Mouse (Mus musculus) WW6 (cell line): Measurements from ENCODE around the gene Smox.

ENCODE experiments used
- DNase-seq: peaks from one replicate; pipeline ENCODE4 v3.0.0-alpha.2; 2013; ENCODE audit warnings: low read depth, low spot score

Smox gene

GRCm38 (mm10) chr2:131484182-131484581, 7.1 kb upstream of the Smox start:
- DNase-seq = no peak

- no peak for DNase-seq
These were observed 6.2 kb upstream of the Smox start for GRCm38 (mm10) chr2:131485126-131485525.

GRCm38 (mm10) chr2:131486046-131486445, 5.2 kb upstream of the Smox start:
- no peak for DNase-seq

GRCm38 (mm10) chr2:131487337-131487736, 4.0 kb upstream of the Smox start:
- DNase-seq = no peak

- no peak for DNase-seq
These were observed 3.0 kb upstream of the Smox start for GRCm38 (mm10) chr2:131488261-131488660.

GRCm38 (mm10) chr2:131488870-131489269, 2.4 kb upstream of the Smox start:
- no peak for DNase-seq

GRCm38 (mm10) chr2:131489591-131489990, 1.7 kb upstream of the Smox start:
- DNase-seq = no peak

GRCm38 (mm10) chr2:131491707-131492595, 655 bp downstream of the Smox start:
- peak; percentile 52 for DNase-seq

- no peak for DNase-seq
These were observed 1.4 kb downstream of the Smox start for GRCm38 (mm10) chr2:131492596-131493139.

- DNase-seq = no peak
These were observed 2.1 kb downstream of the Smox start for GRCm38 (mm10) chr2:131493446-131493845.

- DNase-seq = no peak
These were observed 4.0 kb downstream of the Smox start for GRCm38 (mm10) chr2:131495256-131495655.

- DNase-seq = no peak
These were observed 5.0 kb downstream of the Smox start for GRCm38 (mm10) chr2:131496125-131496820.

- no peak for DNase-seq
These were observed 6.0 kb downstream of the Smox start for GRCm38 (mm10) chr2:131497224-131497856.

- DNase-seq = no peak
These were observed 6.9 kb downstream of the Smox start for GRCm38 (mm10) chr2:131498219-131498618.

GRCm38 (mm10) chr2:131499290-131499845, 8.1 kb downstream of the Smox start:
- no peak for DNase-seq

GRCm38 (mm10) chr2:131501886-131502285, 10.6 kb downstream of the Smox start:
- no peak for DNase-seq

- DNase-seq = no peak
These were observed 11.3 kb downstream of the Smox start for GRCm38 (mm10) chr2:131502561-131502960.

GRCm38 (mm10) chr2:131505431-131505830, 14.1 kb downstream of the Smox start:
- DNase-seq = no peak

- no peak for DNase-seq
These were observed 15.1 kb downstream of the Smox start for GRCm38 (mm10) chr2:131506358-131506757.

- DNase-seq = no peak
These were observed 17.2 kb downstream of the Smox start for GRCm38 (mm10) chr2:131508501-131508900.

GRCm38 (mm10) chr2:131509671-131510313, 18.5 kb downstream of the Smox start:
- DNase-seq = no peak
